Mouse (Mus musculus): ENCODE measurements at regions not wholly inside any gene's neighbourhood (a gene's known extent, or its start where the extent isn't known, plus 50 kb on each side); places are given as distances from the start of the nearest gene placed in this dataset.

GRCm38 (mm10) chr13:16512876-16513275 is 501.2 kb downstream of the Inhba start:
- WGBS = 49% methylated on average over 4 of the region's 4 CpGs
- Histone ChIP-seq H3K4me2 (replicated peaks) (no peak overlapping the region), H3K27ac (no peak overlapping the region), H3K9me3 (no peaks in the 10 kb centered on the region), H3K4me1 (no peaks in the 10 kb centered on the region), H3K36me3 (no peaks in the 10 kb centered on the region), H3K9ac (no peak overlapping the region), H3K27me3 (no peaks in the 10 kb centered on the region), H3K4me3 (no peak overlapping the region)
- no peak for ATAC-seq (ENCODE audit: insufficient number of reproducible peaks, insufficient read depth, low FRiP score, low TSS enrichment)

GRCm38 (mm10) chr13:16515195-16515594 is 503.5 kb downstream of the Inhba start:
- Histone ChIP-seq H3K9ac (no peak overlapping the region), H3K9me3 (no peaks in the 10 kb centered on the region), H3K4me2 (replicated peaks) (no peak overlapping the region), H3K4me1 (no peaks in the 10 kb centered on the region), H3K27me3 (no peaks in the 10 kb centered on the region), H3K27ac (no peak overlapping the region), H3K36me3 (no peaks in the 10 kb centered on the region), H3K4me3 (no peak overlapping the region)
- no peak for ATAC-seq (ENCODE audit: insufficient number of reproducible peaks, insufficient read depth, low FRiP score, low TSS enrichment)

- no peaks in the 10 kb centered on the region for H3K4me1 ChIP-seq
- no peaks in the 10 kb centered on the region for H3K36me3 ChIP-seq
- no peaks in the 10 kb centered on the region for H3K27me3 ChIP-seq
- H3K4me3 ChIP-seq = no peak overlapping the region
- H3K4me2 ChIP-seq (replicated peaks) = no peak overlapping the region
- WGBS = 75% methylated on average over 5 of the region's 5 CpGs
- no peak for ATAC-seq (ENCODE audit: insufficient number of reproducible peaks, insufficient read depth, low FRiP score, low TSS enrichment)
- no peaks in the 10 kb centered on the region for H3K9me3 ChIP-seq
- H3K27ac ChIP-seq = no peak overlapping the region
- no peak overlapping the region for H3K9ac ChIP-seq
These were observed 517.4 kb downstream of the Inhba start for GRCm38 (mm10) chr13:16529036-16529435.

- Histone ChIP-seq H3K27me3 (no peaks in the 10 kb centered on the region), H3K4me3 (no peak overlapping the region), H3K27ac (no peak overlapping the region), H3K9ac (no peak overlapping the region), H3K4me2 (replicated peaks) (no peak overlapping the region), H3K9me3 (no peaks in the 10 kb centered on the region), H3K36me3 (no peaks in the 10 kb centered on the region), H3K4me1 (no peaks in the 10 kb centered on the region)
- ATAC-seq (ENCODE audit: insufficient number of reproducible peaks, insufficient read depth, low FRiP score, low TSS enrichment) = no peak
- WGBS = 57% methylated on average over 5 of the region's 5 CpGs
These were observed 532.1 kb downstream of the Inhba start for GRCm38 (mm10) chr13:16543771-16544170.

- H3K4me2 ChIP-seq (replicated peaks) = no peak overlapping the region
- no peak overlapping the region for H3K9ac ChIP-seq
- H3K4me3 ChIP-seq = no peak overlapping the region
These were observed 538.4 kb downstream of the Inhba start for GRCm38 (mm10) chr13:16550060-16550459.

GRCm38 (mm10) chr13:16564988-16565387 is 553.3 kb downstream of the Inhba start:
- H3K27ac ChIP-seq = no peak overlapping the region
- 76% methylated on average over 1 of the region's 1 CpGs for WGBS
- H3K4me1 ChIP-seq = no peaks in the 10 kb centered on the region
- no peaks in the 10 kb centered on the region for H3K9me3 ChIP-seq
- ATAC-seq (ENCODE audit: insufficient number of reproducible peaks, insufficient read depth, low FRiP score, low TSS enrichment) = no peak
- no peak overlapping the region for H3K4me3 ChIP-seq
- H3K27me3 ChIP-seq = no peaks in the 10 kb centered on the region
- H3K4me2 ChIP-seq (replicated peaks) = no peak overlapping the region
- H3K36me3 ChIP-seq = no peaks in the 10 kb centered on the region
- no peak overlapping the region for H3K9ac ChIP-seq

More at GRCm38 (mm10) chr13:16550060-16550459, 538.4 kb downstream of the Inhba start:
- Histone ChIP-seq H3K36me3 (no peaks in the 10 kb centered on the region), H3K27ac (no peak overlapping the region), H3K4me1 (no peaks in the 10 kb centered on the region), H3K9me3 (no peaks in the 10 kb centered on the region), H3K27me3 (no peaks in the 10 kb centered on the region)
- no peak for ATAC-seq (ENCODE audit: insufficient number of reproducible peaks, insufficient read depth, low FRiP score, low TSS enrichment)

- Histone ChIP-seq H3K4me3 (no peak overlapping the region), H3K4me2 (replicated peaks) (no peak overlapping the region), H3K9me3 (no peaks in the 10 kb centered on the region), H3K36me3 (no peaks in the 10 kb centered on the region), H3K9ac (no peak overlapping the region), H3K27ac (no peak overlapping the region), H3K4me1 (no peaks in the 10 kb centered on the region), H3K27me3 (no peaks in the 10 kb centered on the region)
- WGBS = 23% methylated on average over 4 of the region's 4 CpGs
- ATAC-seq (ENCODE audit: insufficient number of reproducible peaks, insufficient read depth, low FRiP score, low TSS enrichment) = no peak
These were observed 562.4 kb downstream of the Inhba start for GRCm38 (mm10) chr13:16574069-16574468.

- Histone ChIP-seq H3K9me3 (no peaks in the 10 kb centered on the region), H3K4me1 (no peaks in the 10 kb centered on the region), H3K27me3 (no peaks in the 10 kb centered on the region), H3K36me3 (no peaks in the 10 kb centered on the region), H3K27ac (no peak overlapping the region), H3K9ac (no peak overlapping the region), H3K4me3 (no peak overlapping the region), H3K4me2 (replicated peaks) (no peak overlapping the region)
- ATAC-seq (ENCODE audit: insufficient number of reproducible peaks, insufficient read depth, low FRiP score, low TSS enrichment) = no peak
These were observed 574.6 kb downstream of the Inhba start for GRCm38 (mm10) chr13:16586286-16586685.

- Histone ChIP-seq H3K4me3 (no peak overlapping the region), H3K9me3 (no peaks in the 10 kb centered on the region), H3K36me3 (no peaks in the 10 kb centered on the region), H3K27me3 (no peaks in the 10 kb centered on the region), H3K4me1 (no peaks in the 10 kb centered on the region), H3K27ac (no peak overlapping the region), H3K4me2 (replicated peaks) (no peak overlapping the region), H3K9ac (no peak overlapping the region)
- no peak for ATAC-seq (ENCODE audit: insufficient number of reproducible peaks, insufficient read depth, low FRiP score, low TSS enrichment)
- 90% methylated on average over 5 of the region's 5 CpGs for WGBS
These were observed 608.1 kb downstream of the Inhba start for GRCm38 (mm10) chr13:16619755-16620154.

GRCm38 (mm10) chr13:16626584-16626983 is 614.9 kb downstream of the Inhba start:
- WGBS = 63% methylated on average over 4 of the region's 4 CpGs
- Histone ChIP-seq H3K27ac (no peak overlapping the region), H3K27me3 (no peaks in the 10 kb centered on the region), H3K9ac (no peak overlapping the region), H3K4me2 (replicated peaks) (no peak overlapping the region), H3K4me3 (no peak overlapping the region), H3K9me3 (no peaks in the 10 kb centered on the region), H3K36me3 (no peaks in the 10 kb centered on the region), H3K4me1 (no peaks in the 10 kb centered on the region)
- ATAC-seq (ENCODE audit: insufficient number of reproducible peaks, insufficient read depth, low FRiP score, low TSS enrichment) = no peak

- no peak overlapping the region for H3K4me2 ChIP-seq (replicated peaks)
- ATAC-seq (ENCODE audit: insufficient number of reproducible peaks, insufficient read depth, low FRiP score, low TSS enrichment) = no peak
- H3K4me1 ChIP-seq = no peaks in the 10 kb centered on the region
- 71% methylated on average over 5 of the region's 5 CpGs for WGBS
- H3K27ac ChIP-seq = no peak overlapping the region
- H3K4me3 ChIP-seq = no peak overlapping the region
- H3K9me3 ChIP-seq = no peaks in the 10 kb centered on the region
- H3K9ac ChIP-seq = no peak overlapping the region
- H3K36me3 ChIP-seq = no peaks in the 10 kb centered on the region
- no peaks in the 10 kb centered on the region for H3K27me3 ChIP-seq
These were observed 621.9 kb downstream of the Inhba start for GRCm38 (mm10) chr13:16633445-16634092.

GRCm38 (mm10) chr13:16636251-16636650 is 624.6 kb downstream of the Inhba start:
- Histone ChIP-seq H3K4me1 (no peaks in the 10 kb centered on the region), H3K4me3 (no peak overlapping the region), H3K36me3 (no peaks in the 10 kb centered on the region), H3K27ac (no peak overlapping the region), H3K4me2 (replicated peaks) (no peak overlapping the region), H3K27me3 (no peaks in the 10 kb centered on the region), H3K9me3 (no peaks in the 10 kb centered on the region), H3K9ac (no peak overlapping the region)
- 79% methylated on average over 2 of the region's 2 CpGs for WGBS
- no peak for ATAC-seq (ENCODE audit: insufficient number of reproducible peaks, insufficient read depth, low FRiP score, low TSS enrichment)
